Mouse (Mus musculus) C3H10T1/2 (cell line): Measurements from ENCODE around the gene Rbm44. TPM values are rescaled to one million over a fixed set of nuclear protein-coding genes. Genes with fewer than 3 reads are reported as not detected.

ENCODE experiments used
- polyA plus RNA-seq, 2 experiments: library from polyadenylated mRNA; unstranded; fragments of >200 nt; fragmentation: generic; extraction: Trizol; gene quantifications; one replicate each; pipeline ENCODE4 v1.2.1; 2012; ENCODE audit warnings: missing spikeins in 2 of 2

Rbm44 gene
- not detected for polyA plus RNA-seq

GRCm38 (mm10) chr1:91144813-91145212 lies at the start of gene Rbm44:
TSS of gene Rbm44 (plus strand) at chr1:91145089.

GRCm38 (mm10) chr1:91179533-91180173 lies 34.8 kb downstream of the Rbm44 start, which contains the start of gene Ramp1:
TSS of gene Ramp1 (plus strand) at chr1:91179822.

Other genes starting within 250 kb of the Rbm44 start
- under 1 TPM; 0.05 to 0.06 TPM for gene Mlph, start 230.0 kb upstream of the Rbm44 start, polyA plus RNA-seq
- gene Prlh, start 192.0 kb upstream of the Rbm44 start, polyA plus RNA-seq = not detected
- gene Rab17, start 175.4 kb upstream of the Rbm44 start, polyA plus RNA-seq = under 1 TPM in 1 of 2 experiments, not detected in 1; 0.02 TPM
- gene Lrrfip1, start 146.4 kb upstream of the Rbm44 start, polyA plus RNA-seq = 10 to 100 TPM in 1 of 2 experiments, 1 to 10 TPM in 1; 4.8 to 38.2 TPM
- under 1 TPM in 1 of 2 experiments, not detected in 1; 0.02 TPM for gene Ramp1, start 34.7 kb downstream of the Rbm44 start, polyA plus RNA-seq
- gene Ube2f, start 105.2 kb downstream of the Rbm44 start, polyA plus RNA-seq = 10 to 100 TPM; 12.7 to 24.1 TPM
- 10 to 100 TPM in 1 of 2 experiments, 1 to 10 TPM in 1; 8.1 to 11.2 TPM for gene Scly, start 153.2 kb downstream of the Rbm44 start, polyA plus RNA-seq
- under 1 TPM; 0.02 to 0.33 TPM for gene Espnl, start 177.0 kb downstream of the Rbm44 start, polyA plus RNA-seq
- under 1 TPM; 0.04 to 0.57 TPM for gene Klhl30, start 205.9 kb downstream of the Rbm44 start, polyA plus RNA-seq
- gene Erfe, start 221.3 kb downstream of the Rbm44 start, polyA plus RNA-seq = under 1 TPM in 1 of 2 experiments, not detected in 1; 0.07 TPM